Mouse (Mus musculus): Measurements from ENCODE around the gene Dab1. TPM values are rescaled to one million over a fixed set of nuclear protein-coding genes. Genes with fewer than 3 reads are reported as not detected.

Gene Dab1
- polyA plus RNA-seq, 1 experiment from 2014 or later, result 77.5 TPM

- Histone ChIP-seq H3K27me3 (replicated peaks; ENCODE audit: control insufficient read depth, insufficient read depth, low read length) (no peaks in the 10 kb centered on the region), H3K9me3 (ENCODE audit: control insufficient read depth, low read length) (no peaks in the 10 kb centered on the region), H3K4me2 (ENCODE audit: low read length) (no peak overlapping the region), H3K27ac (ENCODE audit: low read depth, low read length) (no peak overlapping the region), H3K9ac (ENCODE audit: low read depth, low read length) (no peak overlapping the region), H3K4me1 (ENCODE audit: control insufficient read depth, insufficient read depth, low read depth, low read length) (peaks cover 4% of the 10 kb centered on the region; the same call in 1 of the 2 replicates), H3K4me3 (ENCODE audit: low read length) (no peak overlapping the region), H3K36me3 (ENCODE audit: control insufficient read depth, insufficient read depth, low read length) (no peaks in the 10 kb centered on the region)
- WGBS, result 84% methylated on average over 1 of the region's 1 CpGs
- no peak for ATAC-seq
These were observed 755.0 kb downstream of the Dab1 start for GRCm38 (mm10) chr4:104374191-104374590.

- no peak overlapping the region for H3K4me3 ChIP-seq (ENCODE audit: low read length)
- H3K9me3 ChIP-seq (ENCODE audit: control insufficient read depth, low read length), result no peaks in the 10 kb centered on the region
- 36% methylated on average over 7 of the region's 7 CpGs for WGBS
- H3K4me1 ChIP-seq (ENCODE audit: control insufficient read depth, insufficient read depth, low read depth, low read length), result peaks cover 11% of the 10 kb centered on the region
- no peak for ATAC-seq
- H3K27me3 ChIP-seq (replicated peaks; ENCODE audit: control insufficient read depth, insufficient read depth, low read length), result no peaks in the 10 kb centered on the region
- H3K27ac ChIP-seq (ENCODE audit: low read depth, low read length), result 0 out of 2 replicates have a peak overlapping the region, but pooled peaks have one; percentile 34
- no peak overlapping the region for H3K9ac ChIP-seq (ENCODE audit: low read depth, low read length)
- no peaks in the 10 kb centered on the region for H3K36me3 ChIP-seq (ENCODE audit: control insufficient read depth, insufficient read depth, low read length)
- H3K4me2 ChIP-seq (ENCODE audit: low read length), result no peak overlapping the region
These were observed 765.5 kb downstream of the Dab1 start for GRCm38 (mm10) chr4:104384704-104385103.

GRCm38 (mm10) chr4:104385272-104385671 lies 766.1 kb downstream of the Dab1 start:
- H3K4me3 ChIP-seq (ENCODE audit: low read length), result no peak overlapping the region
- H3K9me3 ChIP-seq (ENCODE audit: control insufficient read depth, low read length), result no peaks in the 10 kb centered on the region
- H3K27ac ChIP-seq (ENCODE audit: low read depth, low read length), result no peak overlapping the region
- ATAC-seq, result no peak
- H3K27me3 ChIP-seq (replicated peaks; ENCODE audit: control insufficient read depth, insufficient read depth, low read length), result no peaks in the 10 kb centered on the region
- no peak overlapping the region for H3K9ac ChIP-seq (ENCODE audit: low read depth, low read length)
- no peak overlapping the region for H3K4me2 ChIP-seq (ENCODE audit: low read length)
- no peaks in the 10 kb centered on the region for H3K36me3 ChIP-seq (ENCODE audit: control insufficient read depth, insufficient read depth, low read length)
- H3K4me1 ChIP-seq (ENCODE audit: control insufficient read depth, insufficient read depth, low read depth, low read length), result peaks cover 11% of the 10 kb centered on the region
- 27% methylated on average over 5 of the region's 5 CpGs for WGBS

- 76% methylated on average over 3 of the region's 3 CpGs for WGBS
- H3K4me3 ChIP-seq (ENCODE audit: low read length), result no peak overlapping the region
- H3K9ac ChIP-seq (ENCODE audit: low read depth, low read length), result no peak overlapping the region
These were observed 776.4 kb downstream of the Dab1 start for GRCm38 (mm10) chr4:104395515-104395914.

GRCm38 (mm10) chr4:104396095-104396494 lies 776.9 kb downstream of the Dab1 start:
- no peaks in the 10 kb centered on the region for H3K27me3 ChIP-seq (replicated peaks; ENCODE audit: control insufficient read depth, insufficient read depth, low read length)
- no peak overlapping the region for H3K4me3 ChIP-seq (ENCODE audit: low read length)
- no peaks in the 10 kb centered on the region for H3K9me3 ChIP-seq (ENCODE audit: control insufficient read depth, low read length)
- peaks cover 4% of the 10 kb centered on the region for H3K4me1 ChIP-seq (ENCODE audit: control insufficient read depth, insufficient read depth, low read depth, low read length)
- H3K4me2 ChIP-seq (ENCODE audit: low read length), result no peak overlapping the region
- H3K9ac ChIP-seq (ENCODE audit: low read depth, low read length), result no peak overlapping the region
- no peaks in the 10 kb centered on the region for H3K36me3 ChIP-seq (ENCODE audit: control insufficient read depth, insufficient read depth, low read length)
- no peak overlapping the region for H3K27ac ChIP-seq (ENCODE audit: low read depth, low read length)
- WGBS, result 82% methylated on average over 5 of the region's 5 CpGs
- ATAC-seq, result no peak

More at GRCm38 (mm10) chr4:104395515-104395914, 776.4 kb downstream of the Dab1 start:
- Histone ChIP-seq H3K9me3 (ENCODE audit: control insufficient read depth, low read length) (no peaks in the 10 kb centered on the region), H3K36me3 (ENCODE audit: control insufficient read depth, insufficient read depth, low read length) (no peaks in the 10 kb centered on the region), H3K27ac (ENCODE audit: low read depth, low read length) (no peak overlapping the region), H3K4me1 (ENCODE audit: control insufficient read depth, insufficient read depth, low read depth, low read length) (peaks cover 4% of the 10 kb centered on the region), H3K4me2 (ENCODE audit: low read length) (no peak overlapping the region), H3K27me3 (replicated peaks; ENCODE audit: control insufficient read depth, insufficient read depth, low read length) (no peaks in the 10 kb centered on the region)
- ATAC-seq, result no peak

- H3K9me3 ChIP-seq (ENCODE audit: control insufficient read depth, low read length), result no peaks in the 10 kb centered on the region
- no peaks in the 10 kb centered on the region for H3K27me3 ChIP-seq (replicated peaks; ENCODE audit: control insufficient read depth, insufficient read depth, low read length)
- 24% methylated on average over 9 of the region's 9 CpGs for WGBS
- no peaks in the 10 kb centered on the region for H3K36me3 ChIP-seq (ENCODE audit: control insufficient read depth, insufficient read depth, low read length)
- H3K4me1 ChIP-seq (ENCODE audit: control insufficient read depth, insufficient read depth, low read depth, low read length), result peaks cover 4% of the 10 kb centered on the region
- peak; percentile 63 for ATAC-seq
- H3K27ac ChIP-seq (ENCODE audit: low read depth, low read length), result no peak overlapping the region
- no peak overlapping the region for H3K4me3 ChIP-seq (ENCODE audit: low read length)
- no peak overlapping the region; the same call in 1 of the 2 replicates for H3K9ac ChIP-seq (ENCODE audit: low read depth, low read length)
- 0 out of 2 replicates have a peak overlapping the region, but pooled peaks have one; percentile 2 for H3K4me2 ChIP-seq (ENCODE audit: low read length)
These were observed 780.1 kb downstream of the Dab1 start for GRCm38 (mm10) chr4:104399106-104399730.

- no peaks in the 10 kb centered on the region for H3K36me3 ChIP-seq (ENCODE audit: control insufficient read depth, insufficient read depth, low read length)
- no peaks in the 10 kb centered on the region for H3K27me3 ChIP-seq (replicated peaks; ENCODE audit: control insufficient read depth, insufficient read depth, low read length)
- H3K4me3 ChIP-seq (ENCODE audit: low read length), result no peak overlapping the region
- no peaks in the 10 kb centered on the region for H3K9me3 ChIP-seq (ENCODE audit: control insufficient read depth, low read length)
- ATAC-seq, result no peak
- WGBS, result 86% methylated on average over 5 of the region's 5 CpGs
- no peak overlapping the region for H3K4me2 ChIP-seq (ENCODE audit: low read length)
- H3K9ac ChIP-seq (ENCODE audit: low read depth, low read length), result no peak overlapping the region
- peaks cover 4% of the 10 kb centered on the region for H3K4me1 ChIP-seq (ENCODE audit: control insufficient read depth, insufficient read depth, low read depth, low read length)
- H3K27ac ChIP-seq (ENCODE audit: low read depth, low read length), result no peak overlapping the region
These were observed 784.9 kb downstream of the Dab1 start for GRCm38 (mm10) chr4:104404099-104404498.

- no peak for ATAC-seq
- H3K4me1 ChIP-seq (ENCODE audit: control insufficient read depth, insufficient read depth, low read depth, low read length), result no peaks in the 10 kb centered on the region; the same call in 1 of the 2 replicates
- no peak overlapping the region for H3K4me3 ChIP-seq (ENCODE audit: low read length)
- no peak overlapping the region for H3K4me2 ChIP-seq (ENCODE audit: low read length)
- H3K9ac ChIP-seq (ENCODE audit: low read depth, low read length), result no peak overlapping the region
- H3K9me3 ChIP-seq (ENCODE audit: control insufficient read depth, low read length), result no peaks in the 10 kb centered on the region
- H3K27ac ChIP-seq (ENCODE audit: low read depth, low read length), result no peak overlapping the region
- 85% methylated on average over 6 of the region's 6 CpGs for WGBS
- no peaks in the 10 kb centered on the region for H3K36me3 ChIP-seq (ENCODE audit: control insufficient read depth, insufficient read depth, low read length)
- H3K27me3 ChIP-seq (replicated peaks; ENCODE audit: control insufficient read depth, insufficient read depth, low read length), result no peaks in the 10 kb centered on the region
These were observed 791.8 kb downstream of the Dab1 start for GRCm38 (mm10) chr4:104410922-104411321.

- WGBS, result 44% methylated on average over 2 of the region's 2 CpGs
- Histone ChIP-seq H3K36me3 (ENCODE audit: control insufficient read depth, insufficient read depth, low read length) (no peaks in the 10 kb centered on the region), H3K9ac (ENCODE audit: low read depth, low read length) (no peak overlapping the region), H3K27me3 (replicated peaks; ENCODE audit: control insufficient read depth, insufficient read depth, low read length) (no peaks in the 10 kb centered on the region), H3K9me3 (ENCODE audit: control insufficient read depth, low read length) (no peaks in the 10 kb centered on the region), H3K4me2 (ENCODE audit: low read length) (no peak overlapping the region), H3K4me3 (ENCODE audit: low read length) (no peak overlapping the region), H3K4me1 (ENCODE audit: control insufficient read depth, insufficient read depth, low read depth, low read length) (no peaks in the 10 kb centered on the region; the same call in 1 of the 2 replicates), H3K27ac (ENCODE audit: low read depth, low read length) (no peak overlapping the region)
- ATAC-seq, result peak; percentile 63; the same call in 1 of the 2 replicates
These were observed 796.3 kb downstream of the Dab1 start for GRCm38 (mm10) chr4:104415482-104415881.
